1 mouse cellular context compared by ENCODE assay signal in genomic region chr11:53433057-53433456, GRCm38 (mm10).
TF ChIP-seq lines count a peak whose summit lies in the region.

No protein-coding gene starts in this region.

TF ChIP-seq in MEL, 35 proteins besides CTCF, POLR2A, EP300 and RAD21:
- no peak for TF ChIP-seq CHD1 (IDR thresholded peaks at IDR 0.05; ENCODE audit: low read depth, low read length)
- TF ChIP-seq JUND (IDR thresholded peaks at IDR 0.05; ENCODE audit: low read depth, low read length), result no peak
- no peak for TF ChIP-seq ELF1 (IDR thresholded peaks at IDR 0.05; ENCODE audit: low read depth, low read length)
- TF ChIP-seq BHLHE40 (IDR thresholded peaks at IDR 0.05; ENCODE audit: borderline replicate concordance, low read depth, low read length), result peak; percentile 93
- TF ChIP-seq GATA1 (IDR thresholded peaks at IDR 0.05; ENCODE audit: low read depth, low read length), result peak; percentile 97
- no peak for TF ChIP-seq TBP (IDR thresholded peaks at IDR 0.05; ENCODE audit: low read depth, low read length)
- no peak for TF ChIP-seq ZC3H11A (IDR thresholded peaks at IDR 0.05; ENCODE audit: low read depth, low read length)
- no peak for TF ChIP-seq HCFC1 (IDR thresholded peaks at IDR 0.05; ENCODE audit: low read depth, low read length)
- TF ChIP-seq ZNF384 (IDR thresholded peaks at IDR 0.05; ENCODE audit: low read depth, low read length), result 0 out of 2 replicates have a peak, but pooled peaks have one; percentile 15
- TF ChIP-seq ETS1 (IDR thresholded peaks at IDR 0.05; ENCODE audit: low read depth, low read length), result peak; percentile 95
- peak; percentile 70; the same call in 1 of the 2 replicates for TF ChIP-seq MXI1 (IDR thresholded peaks at IDR 0.05; ENCODE audit: low read depth, low read length)
- no peak for TF ChIP-seq KAT2A (conservative IDR thresholded peaks at IDR 0.05; ENCODE audit: low read depth, low read length)
- peak; percentile 76 for TF ChIP-seq MYC (IDR thresholded peaks at IDR 0.05; ENCODE audit: low read depth, low read length)
- peak; percentile 88 for TF ChIP-seq TCF12 (IDR thresholded peaks at IDR 0.05; ENCODE audit: low read depth, low read length)
- TF ChIP-seq SMC3 (IDR thresholded peaks at IDR 0.05; ENCODE audit: low read depth, low read length), result no peak
- no peak for TF ChIP-seq NELFE (IDR thresholded peaks at IDR 0.05; ENCODE audit: low read depth, low read length)
- TF ChIP-seq CHD2 (IDR thresholded peaks at IDR 0.05; ENCODE audit: low read length), result no peak
- no peak for TF ChIP-seq GABPA (IDR thresholded peaks at IDR 0.05; ENCODE audit: low read depth, low read length)
- peak; percentile 43; the same call in 1 of the 2 replicates for TF ChIP-seq MAFK (IDR thresholded peaks at IDR 0.05; ENCODE audit: borderline replicate concordance, low read depth, low read length)
- TF ChIP-seq TAL1 (IDR thresholded peaks at IDR 0.05; ENCODE audit: low read length), result peak; percentile 59
- peak; percentile 87 for TF ChIP-seq USF1 (IDR thresholded peaks at IDR 0.05; ENCODE audit: low read depth, low read length)
- 0 out of 4 replicates have a peak, but pooled peaks of 1 of the 2 experiments have one; percentile 18 for TF ChIP-seq USF2 (IDR thresholded peaks at IDR 0.05; ENCODE audit: borderline replicate concordance in 1 of 2, insufficient read depth in 1 of 2, low read depth in 1 of 2, low read length in 2 of 2)
- TF ChIP-seq MEF2A (IDR thresholded peaks at IDR 0.05; ENCODE audit: extremely low read depth, insufficient replicate concordance, low read depth, low read length, poor library complexity, severe bottlenecking), result no peak
- TF ChIP-seq MYB (IDR thresholded peaks at IDR 0.05; ENCODE audit: low read depth, low read length), result no peak
- no peak for TF ChIP-seq POLR2AphosphoS5 (IDR thresholded peaks at IDR 0.05; ENCODE audit: borderline replicate concordance, low read depth, low read length)
- TF ChIP-seq MAZ (IDR thresholded peaks at IDR 0.05; ENCODE audit: low read depth, low read length), result no peak; the same call in 1 of the 2 replicates
- peak; percentile 85 for TF ChIP-seq SIN3A (IDR thresholded peaks at IDR 0.05; ENCODE audit: low read length)
- 0 out of 2 replicates have a peak, but pooled peaks have one; percentile 25 for TF ChIP-seq NRF1 (IDR thresholded peaks at IDR 0.05; ENCODE audit: insufficient read depth, low read depth, low read length, poor library complexity, severe bottlenecking)
- TF ChIP-seq MAX (IDR thresholded peaks at IDR 0.05; ENCODE audit: low read length), result peak; percentile 73
- no peak for TF ChIP-seq E2F4 (IDR thresholded peaks at IDR 0.05; ENCODE audit: borderline replicate concordance, low read depth, low read length)
- TF ChIP-seq ZKSCAN1 (IDR thresholded peaks at IDR 0.05; ENCODE audit: low read depth, low read length), result no peak
- no peak for TF ChIP-seq ZMIZ1 (IDR thresholded peaks at IDR 0.05; ENCODE audit: low read depth, low read length)
- TF ChIP-seq UBTF (IDR thresholded peaks at IDR 0.05; ENCODE audit: borderline replicate concordance, insufficient read depth, low read depth, low read length), result no peak
- no peak for TF ChIP-seq POLR2AphosphoS2 (IDR thresholded peaks at IDR 0.05; ENCODE audit: low read length)
- peak; percentile 96 for TF ChIP-seq RCOR1 (IDR thresholded peaks at IDR 0.05; ENCODE audit: low read depth, low read length)
